Mouse (Mus musculus): ENCODE measurements around the gene Gm20605.
A peak's percentile ranks its signal among the peaks of the same experiment; 100 is the strongest.

- TF ChIP-seq SRF (IDR thresholded peaks at IDR 0.05; ENCODE audit: control insufficient read depth, insufficient read length, low read depth) = no peak
- TF ChIP-seq POLR2AphosphoS2 (IDR thresholded peaks at IDR 0.05; ENCODE audit: insufficient read length, low read depth) = no peak
- TF ChIP-seq POLR2A (IDR thresholded peaks at IDR 0.05; ENCODE audit: insufficient read length, low read depth) = no peak
- TF ChIP-seq MAX (IDR thresholded peaks at IDR 0.05; ENCODE audit: low read depth) = no peak
- TF ChIP-seq TCF12 (IDR thresholded peaks at IDR 0.05; ENCODE audit: insufficient read depth, poor library complexity, severe bottlenecking) = no peak
- TF ChIP-seq E2F4 (IDR thresholded peaks at IDR 0.05; ENCODE audit: insufficient read depth) = no peak
- no peak for TF ChIP-seq CEBPB (IDR thresholded peaks at IDR 0.05; ENCODE audit: insufficient read depth, poor library complexity, severe bottlenecking)
- no peak for TF ChIP-seq USF1 (IDR thresholded peaks at IDR 0.05; ENCODE audit: low read depth)
- peak in 1 of 3 experiments; percentile 29 for TF ChIP-seq MYOG (IDR thresholded peaks at IDR 0.05; ENCODE audit: control insufficient read depth in 1 of 3, insufficient read depth in 1 of 3, insufficient read length in 2 of 3, low read depth in 2 of 3)
- TF ChIP-seq REST (IDR thresholded peaks at IDR 0.05; ENCODE audit: insufficient read depth, insufficient read length) = no peak
- no peak for TF ChIP-seq MYOD1 (IDR thresholded peaks at IDR 0.05; ENCODE audit: control insufficient read depth in 1 of 3, insufficient read length in 2 of 3, low read depth in 2 of 3)
Measured at GRCm38 (mm10) chr5:137660064-137660688, 31.2 kb downstream of the Gm20605 start.

Measured in myocyte (in vitro differentiated cells).